Mouse (Mus musculus) urinary bladder, adult 2 months (tissue): ENCODE measurements around the gene Sorbs1. TPM values are rescaled to one million over a fixed set of nuclear protein-coding genes. Genes with fewer than 3 reads are reported as not detected.

Experiments used
- DNase-seq: peaks from one replicate; pipeline ENCODE4 v3.0.0; 2022; ENCODE audit warnings: low spot score
- polyA plus RNA-seq: library from polyadenylated mRNA; depleted of rRNA; stranded (reverse); fragments of >200 nt; gene quantifications from 2 replicates; pipeline ENCODE4 v1.2.3, GENCODE M21; 2012

Gene Sorbs1
- polyA plus RNA-seq, 1 experiment: 313 TPM

- no peak for DNase-seq
These were observed 211.1 kb downstream of the Sorbs1 start for GRCm38 (mm10) chr19:40302477-40302876.

GRCm38 (mm10) chr19:40299983-40300759 lies 213.4 kb downstream of the Sorbs1 start:
- DNase-seq: no peak

- no peak for DNase-seq
These were observed 214.4 kb downstream of the Sorbs1 start for GRCm38 (mm10) chr19:40299182-40299581.

GRCm38 (mm10) chr19:40298574-40298973 lies 215.0 kb downstream of the Sorbs1 start:
- no peak for DNase-seq

GRCm38 (mm10) chr19:40297798-40298144 lies 215.8 kb downstream of the Sorbs1 start:
- DNase-seq: no peak

GRCm38 (mm10) chr19:40297078-40297797 lies 216.3 kb downstream of the Sorbs1 start:
- no peak for DNase-seq

GRCm38 (mm10) chr19:40294231-40294630 lies 219.3 kb downstream of the Sorbs1 start:
- no peak for DNase-seq

GRCm38 (mm10) chr19:40293791-40294190 lies 219.8 kb downstream of the Sorbs1 start:
- no peak for DNase-seq

- no peak for DNase-seq
These were observed 223.4 kb downstream of the Sorbs1 start for GRCm38 (mm10) chr19:40290099-40290724.

GRCm38 (mm10) chr19:40288415-40288814 lies 225.2 kb downstream of the Sorbs1 start:
- DNase-seq: peak; percentile 11

GRCm38 (mm10) chr19:40284704-40285103 lies 228.9 kb downstream of the Sorbs1 start:
- no peak for DNase-seq

GRCm38 (mm10) chr19:40283415-40283814 lies 230.2 kb downstream of the Sorbs1 start:
- DNase-seq: no peak

GRCm38 (mm10) chr19:40278372-40279023 lies 235.1 kb downstream of the Sorbs1 start:
- DNase-seq: peak; percentile 9

- DNase-seq: no peak
These were observed 236.1 kb downstream of the Sorbs1 start for GRCm38 (mm10) chr19:40277494-40277893.

GRCm38 (mm10) chr19:40275401-40276188 lies 238.0 kb downstream of the Sorbs1 start:
- DNase-seq: no peak

GRCm38 (mm10) chr19:40272674-40273073 lies 240.9 kb downstream of the Sorbs1 start:
- no peak for DNase-seq

GRCm38 (mm10) chr19:40271308-40271892 lies 242.2 kb downstream of the Sorbs1 start, which contains the start of gene Pdlim1:
Pdlim1 (minus strand) TSS chr19:40271842.
- DNase-seq: peak; percentile 71

GRCm38 (mm10) chr19:40270351-40271307 lies 242.9 kb downstream of the Sorbs1 start:
- DNase-seq: peak; percentile 49

GRCm38 (mm10) chr19:40269526-40269925 lies 244.1 kb downstream of the Sorbs1 start:
- no peak for DNase-seq

GRCm38 (mm10) chr19:40268493-40268892 lies 245.1 kb downstream of the Sorbs1 start:
- DNase-seq: no peak
